Mouse (Mus musculus) heart, adult 18-20 months (tissue): ENCODE data around the gene Snx33. TPM values are rescaled to one million over a fixed set of nuclear protein-coding genes. Genes with fewer than 3 reads are reported as not detected.
"Not testable (repeated sequence)": the region's sequence is repeated elsewhere in the genome, so short reads cannot be mapped to it uniquely, and the experiment has no call there.

Source experiments
- DNase-seq, 2 experiments: peaks; one replicate each; pipeline ENCODE4 v3.0.0; 2021 to 2022; ENCODE audit warnings: mixed read lengths in 1 of 2
- long read RNA-seq, 2 experiments: library from polyadenylated mRNA; stranded (forward); transcript quantifications; one replicate each; pipeline ENCODE4 v2.0.0; 2021
- total RNA-seq, 2 experiments: library from RNA; stranded (reverse); gene quantifications; 2 replicates each; pipeline ENCODE4 v1.2.3; 2021

Snx33 gene
- total RNA-seq: 1 to 10 TPM; 7.0 to 8.2 TPM
- long read RNA-seq, experiment 1, full-length matches to known transcripts: 2 of 4 reads
- long read RNA-seq, experiment 1, partial matches to known transcripts: 1 of 4 reads
- long read RNA-seq, experiment 1, other reads (novel, unspliced or antisense): 1 of 4 reads
- long read RNA-seq, experiment 2, full-length matches to known transcripts: 1 of 1 reads
- long read RNA-seq, experiment 2, partial matches to known transcripts: 0 of 1 reads
- long read RNA-seq, experiment 2, other reads (novel, unspliced or antisense): 0 of 1 reads

GRCm38 (mm10) chr9:56928041-56928811, at the start of gene Snx33:
TSS of gene Snx33 (minus strand) at chr9:56928371.
- DNase-seq: peak; percentile 96 to 98

- DNase-seq: no peak
These were observed 47.0 kb upstream of the Snx33 start for GRCm38 (mm10) chr9:56975199-56975598.

GRCm38 (mm10) chr9:56973960-56974524, 45.9 kb upstream of the Snx33 start:
- DNase-seq: peak; percentile 10 to 17

GRCm38 (mm10) chr9:56970158-56970557, 42.0 kb upstream of the Snx33 start:
- DNase-seq: no peak

- DNase-seq: no peak
These were observed 33.4 kb upstream of the Snx33 start for GRCm38 (mm10) chr9:56961591-56961990.

- DNase-seq: no peak
These were observed 30.5 kb upstream of the Snx33 start for GRCm38 (mm10) chr9:56958689-56959088.

GRCm38 (mm10) chr9:56956966-56957675, 28.9 kb upstream of the Snx33 start:
- no peak for DNase-seq

- DNase-seq: no peak
These were observed 25.4 kb upstream of the Snx33 start for GRCm38 (mm10) chr9:56953562-56953961.

GRCm38 (mm10) chr9:56950414-56951400, 22.5 kb upstream of the Snx33 start, which contains the start of gene Snupn:
TSS of gene Snupn (plus strand) at chr9:56950878.
- peak; percentile 99 for DNase-seq

GRCm38 (mm10) chr9:56949767-56950166, 21.6 kb upstream of the Snx33 start:
- peak in 1 of 2 experiments; percentile 10 for DNase-seq

GRCm38 (mm10) chr9:56948699-56949098, 20.5 kb upstream of the Snx33 start:
- not testable (repeated sequence) for DNase-seq

- DNase-seq: peak; percentile 49 to 62
These were observed 19.3 kb upstream of the Snx33 start for GRCm38 (mm10) chr9:56947481-56947880.

GRCm38 (mm10) chr9:56938374-56938773, 10.2 kb upstream of the Snx33 start:
- peak; percentile 55 to 77 for DNase-seq

- DNase-seq: peak; percentile 95 to 97
These were observed 9.3 kb upstream of the Snx33 start, which contains the start of gene Imp3 for GRCm38 (mm10) chr9:56937223-56938160. TSS of gene Imp3 (plus strand) at chr9:56937475.

- DNase-seq: no peak
These were observed 8.7 kb upstream of the Snx33 start for GRCm38 (mm10) chr9:56936861-56937222.

- DNase-seq: no peak
These were observed 2.4 kb upstream of the Snx33 start for GRCm38 (mm10) chr9:56930556-56930955.

- no peak for DNase-seq
These were observed 1.3 kb upstream of the Snx33 start for GRCm38 (mm10) chr9:56929496-56929895.

- peak; percentile 79 to 85 for DNase-seq
These were observed 769 bp downstream of the Snx33 start for GRCm38 (mm10) chr9:56927191-56928012.

- DNase-seq: no peak
These were observed 1.8 kb downstream of the Snx33 start for GRCm38 (mm10) chr9:56926387-56926786.
